Mouse (Mus musculus) kidney, adult 10 weeks (tissue): ENCODE results near the gene Olfr623. TPM values are rescaled to one million over a fixed set of nuclear protein-coding genes. Genes with fewer than 3 reads are reported as not detected.

ENCODE experiments used
- polyA plus RNA-seq: library from polyadenylated mRNA; stranded (reverse); fragments of 350-450 nt; fragmentation: Illumina TruSeq; extraction: RNeasy Lipid Tissue Mini Kit (QIAGEN cat#74804); gene quantifications from one replicate; pipeline ENCODE4 v1.2.3, GENCODE M21; 2014; ENCODE audit warnings: low read depth, low replicate concordance

Gene Olfr623
- polyA plus RNA-seq = not detected

DNA sequence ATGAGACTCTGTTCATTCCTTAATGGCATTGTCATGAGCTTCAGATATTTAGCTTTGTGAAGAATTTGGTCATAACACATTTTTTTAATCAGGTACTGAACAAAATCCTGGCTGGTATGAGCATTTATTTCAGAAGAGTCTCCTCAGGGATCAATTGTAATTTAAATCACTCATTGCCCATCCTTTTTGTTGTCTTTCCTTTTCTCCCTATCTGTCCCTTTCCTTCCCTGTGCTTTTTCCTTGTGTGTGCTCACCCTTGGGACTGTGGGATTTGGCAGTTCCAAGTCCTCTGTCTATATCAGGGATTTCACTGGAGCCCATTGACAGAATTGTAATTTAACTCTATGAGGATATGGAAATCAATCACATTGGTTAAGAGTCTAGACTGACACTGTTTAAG, at the start of gene Olfr623:
TSS of gene Olfr623 (minus strand) at position 101 of the 400 bp plus-strand sequence.

DNA sequence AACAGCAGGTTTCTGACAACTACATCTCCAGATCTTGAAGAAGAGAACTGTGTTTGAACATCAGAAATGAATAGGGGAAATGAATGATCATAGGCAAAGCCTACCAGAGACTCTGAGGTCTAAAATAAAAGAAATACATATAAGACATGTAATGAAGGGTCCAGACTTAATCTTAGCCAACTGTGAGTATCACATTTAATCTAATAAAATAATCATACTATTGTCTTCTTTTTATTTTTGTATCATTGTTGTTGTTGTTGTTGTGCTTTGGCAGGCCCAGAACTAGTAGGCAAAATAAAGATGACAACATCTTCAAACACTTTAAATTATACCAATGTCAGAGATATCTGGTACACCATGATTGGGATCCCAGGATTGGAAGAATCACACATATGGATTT, 18.9 kb upstream of the Olfr623 start, which contains the start of gene Olfr625-ps1:
TSS of gene Olfr625-ps1 (plus strand) at position 301 of the 400 bp plus-strand sequence.

DNA sequence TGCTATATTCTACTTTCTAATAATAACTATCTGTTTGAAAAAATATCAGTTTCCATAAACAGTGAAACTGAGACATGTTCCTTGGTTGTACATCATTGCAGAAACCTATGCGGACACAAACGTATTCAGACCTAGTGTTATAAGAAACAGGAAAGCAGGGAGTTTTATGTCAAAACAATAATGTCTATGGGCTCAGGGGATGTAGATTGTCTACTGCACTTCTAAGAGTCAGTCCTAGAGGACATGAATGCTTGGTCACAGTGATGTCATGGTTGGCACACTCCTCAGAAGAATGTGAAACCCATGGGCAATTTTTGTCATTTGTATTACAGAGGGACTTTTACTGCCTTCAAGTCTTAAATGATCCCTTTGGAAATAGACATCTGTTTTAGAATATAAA, 7.6 kb upstream of the Olfr623 start, which contains the start of gene Olfr624:
TSS of gene Olfr624 (minus strand) at position 101 of the 400 bp plus-strand sequence.

DNA sequence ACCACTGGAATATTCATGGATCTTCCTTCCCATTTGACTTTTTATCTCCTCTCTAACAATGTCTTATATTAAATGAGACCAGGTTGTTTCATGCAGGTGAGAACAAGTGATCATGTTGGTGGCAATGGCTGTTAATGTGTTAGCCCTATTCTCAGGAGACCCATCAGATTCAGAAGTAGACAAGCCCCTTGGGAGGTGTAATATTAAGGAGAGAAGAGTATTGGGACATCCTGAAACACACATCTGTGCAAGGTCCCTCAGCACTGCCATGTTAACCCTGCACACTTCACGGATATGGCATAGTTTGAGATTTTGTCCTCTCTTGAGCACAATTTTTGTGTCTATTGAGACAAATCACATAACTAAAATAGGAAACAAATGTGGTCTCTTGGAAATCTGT, 20.9 kb downstream of the Olfr623 start, which contains the start of gene Olfr622:
TSS of gene Olfr622 (minus strand) at position 101 of the 400 bp plus-strand sequence.

DNA sequence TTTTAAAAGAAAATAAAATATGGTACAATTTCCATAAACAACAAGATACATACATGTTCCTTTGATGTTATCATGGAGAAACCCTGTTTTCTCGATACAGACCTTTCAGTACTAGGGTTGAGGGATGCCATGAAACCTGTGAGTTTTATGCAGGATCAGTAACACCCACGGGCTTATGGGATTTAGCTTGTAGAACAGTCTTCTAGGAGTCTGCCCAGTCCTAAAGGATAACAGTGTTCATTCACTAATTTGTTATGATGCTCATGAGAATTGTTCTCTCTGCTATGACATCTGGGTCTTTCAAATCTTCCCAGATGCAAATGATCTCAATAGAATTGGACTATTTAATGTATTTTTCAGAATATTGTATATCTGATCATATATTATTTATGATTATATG, 51.1 kb downstream of the Olfr623 start, which contains the start of gene Olfr620:
TSS of gene Olfr620 (minus strand) at position 101 of the 400 bp plus-strand sequence.

Other genes with a start within 250 kb of the Olfr623 start
- gene Usp17lc, start 248.6 kb downstream of the Olfr623 start, polyA plus RNA-seq = not detected
- gene Olfr605, start 218.3 kb downstream of the Olfr623 start, polyA plus RNA-seq = not detected
- not detected for gene Olfr606, start 214.7 kb downstream of the Olfr623 start, polyA plus RNA-seq
- not detected for gene Olfr607, start 199.5 kb downstream of the Olfr623 start, polyA plus RNA-seq
- gene Olfr608, start 193.8 kb downstream of the Olfr623 start, polyA plus RNA-seq = not detected
- not detected for gene Olfr609, start 165.6 kb downstream of the Olfr623 start, polyA plus RNA-seq
- not detected for gene Olfr610, start 151.6 kb downstream of the Olfr623 start, polyA plus RNA-seq
- not detected for gene Olfr611, start 142.9 kb downstream of the Olfr623 start, polyA plus RNA-seq
- not detected for gene Olfr612, start 121.0 kb downstream of the Olfr623 start, polyA plus RNA-seq
- not detected for gene Olfr613, start 115.6 kb downstream of the Olfr623 start, polyA plus RNA-seq
- gene Olfr615, start 107.6 kb downstream of the Olfr623 start, polyA plus RNA-seq = not detected
- gene Olfr616, start 94.6 kb downstream of the Olfr623 start, polyA plus RNA-seq = not detected
- gene Olfr617, start 90.6 kb downstream of the Olfr623 start, polyA plus RNA-seq = not detected
- gene Olfr618, start 73.6 kb downstream of the Olfr623 start, polyA plus RNA-seq = not detected
- gene Olfr619, start 63.1 kb downstream of the Olfr623 start, polyA plus RNA-seq = not detected
- gene Olfr620, start 51.2 kb downstream of the Olfr623 start, polyA plus RNA-seq = not detected
- not detected for gene Olfr622, start 21.0 kb downstream of the Olfr623 start, polyA plus RNA-seq
- gene Olfr624, start 7.5 kb upstream of the Olfr623 start, polyA plus RNA-seq = 0.44 TPM
- gene Olfr625-ps1, start 19.0 kb upstream of the Olfr623 start, polyA plus RNA-seq = not detected
- not detected for gene Olfr243, start 51.0 kb upstream of the Olfr623 start, polyA plus RNA-seq
- gene Olfr628, start 66.7 kb upstream of the Olfr623 start, polyA plus RNA-seq = not detected
- gene Olfr629, start 81.2 kb upstream of the Olfr623 start, polyA plus RNA-seq = not detected
- not detected for gene Olfr630, start 93.6 kb upstream of the Olfr623 start, polyA plus RNA-seq
- not detected for gene Olfr69, start 107.9 kb upstream of the Olfr623 start, polyA plus RNA-seq
- not detected for gene Olfr68, start 116.0 kb upstream of the Olfr623 start, polyA plus RNA-seq
- gene Olfr67, start 128.1 kb upstream of the Olfr623 start, polyA plus RNA-seq = not detected
- gene Hbb-bt, start 150.3 kb upstream of the Olfr623 start, polyA plus RNA-seq = 7.4 TPM
- gene Hbb-bs, start 164.4 kb upstream of the Olfr623 start, polyA plus RNA-seq = 99.3 TPM
- not detected for gene Hbb-bh2, start 176.8 kb upstream of the Olfr623 start, polyA plus RNA-seq
- gene Hbb-bh1, start 179.5 kb upstream of the Olfr623 start, polyA plus RNA-seq = not detected
- not detected for gene Hbb-y, start 189.5 kb upstream of the Olfr623 start, polyA plus RNA-seq
- gene Olfr66, start 222.6 kb upstream of the Olfr623 start, polyA plus RNA-seq = not detected
- not detected for gene Olfr64, start 230.8 kb upstream of the Olfr623 start, polyA plus RNA-seq
- gene Olfr65, start 239.8 kb upstream of the Olfr623 start, polyA plus RNA-seq = not detected